Mouse (Mus musculus) hindbrain, embryonic 11.5 days (tissue): Measurements from ENCODE around the gene Fgfr2. TPM values are rescaled to one million over a fixed set of nuclear protein-coding genes. Genes with fewer than 3 reads are reported as not detected.
A peak's percentile ranks its signal among the peaks of the same experiment; 100 is the strongest.

Experiments
- ATAC-seq: fragments of 200-750 bp; cut with Nextera tagmentation; 2 replicates; pipeline ENCODE4 v1.8.0; 2017; ENCODE audit warnings: mild to moderate bottlenecking, moderate TSS enrichment, moderate library complexity; ENCODE audit not compliant: low FRiP score
- DNase-seq: peaks from one replicate; pipeline ENCODE4 v3.0.0-alpha.2; 2015; ENCODE audit warnings: low spot score
- H3K27ac ChIP-seq: fragments of 300-500 bp; sonication (generic); 2 replicates; pipeline ENCODE4 v1.5.1; 2014; ENCODE audit warnings: mild to moderate bottlenecking, low read depth, low read length
- H3K27me3 ChIP-seq: fragments of 300-500 bp; sonication (generic); 2 replicates; pipeline ENCODE4 v1.6.1; 2014; ENCODE audit warnings: mild to moderate bottlenecking, low read length, moderate library complexity, mixed read lengths; ENCODE audit not compliant: control insufficient read depth, insufficient read depth
- H3K36me3 ChIP-seq: fragments of 300-500 bp; sonication (generic); 2 replicates; pipeline ENCODE4 v1.6.1; 2014; ENCODE audit warnings: mild to moderate bottlenecking, low read length, moderate library complexity, mixed read lengths; ENCODE audit not compliant: control insufficient read depth, insufficient read depth
- H3K4me1 ChIP-seq: fragments of 300-500 bp; sonication (generic); replicated peaks from 2 replicates; pipeline ENCODE4 v1.6.1; 2014; ENCODE audit warnings: low read length, mixed read lengths; ENCODE audit not compliant: control insufficient read depth, insufficient read depth
- H3K4me2 ChIP-seq: fragments of 300-500 bp; sonication (generic); replicated peaks from 2 replicates; pipeline ENCODE4 v1.6.1; 2014; ENCODE audit warnings: mild to moderate bottlenecking, low read depth, low read length
- H3K4me3 ChIP-seq: fragments of 300-500 bp; sonication (generic); 2 replicates; pipeline ENCODE4 v1.5.1; 2014; ENCODE audit warnings: low read depth, low read length
- H3K9ac ChIP-seq: fragments of 300-500 bp; sonication (generic); 2 replicates; pipeline ENCODE4 v1.6.1; 2014; ENCODE audit warnings: low read depth, low read length
- H3K9me3 ChIP-seq: fragments of 300-500 bp; sonication (generic); 2 replicates; pipeline ENCODE4 v1.6.1; 2016; ENCODE audit warnings: low read length; ENCODE audit not compliant: control insufficient read depth
- WGBS: fragments of 180-500 bp; shearing (Covaris S2); extraction: QIAGEN DNeasy Blood & Tissue Kit; methylation state at CpG from one replicate; pipeline ENCODE4 v1.1.7; 2014; 5-methylcytosine and 5-hydroxymethylcytosine counted together
- polyA plus RNA-seq: library from polyadenylated mRNA; unstranded; fragments of >200 nt; fragmentation: Nextera tagmentation; extraction: Ambion mirVana; gene quantifications from 2 replicates; pipeline ENCODE4 v1.2.1, GENCODE M21; 2014

The Fgfr2 gene
- polyA plus RNA-seq, 1 experiment from 2014 or later, result 71.3 TPM

DNA sequence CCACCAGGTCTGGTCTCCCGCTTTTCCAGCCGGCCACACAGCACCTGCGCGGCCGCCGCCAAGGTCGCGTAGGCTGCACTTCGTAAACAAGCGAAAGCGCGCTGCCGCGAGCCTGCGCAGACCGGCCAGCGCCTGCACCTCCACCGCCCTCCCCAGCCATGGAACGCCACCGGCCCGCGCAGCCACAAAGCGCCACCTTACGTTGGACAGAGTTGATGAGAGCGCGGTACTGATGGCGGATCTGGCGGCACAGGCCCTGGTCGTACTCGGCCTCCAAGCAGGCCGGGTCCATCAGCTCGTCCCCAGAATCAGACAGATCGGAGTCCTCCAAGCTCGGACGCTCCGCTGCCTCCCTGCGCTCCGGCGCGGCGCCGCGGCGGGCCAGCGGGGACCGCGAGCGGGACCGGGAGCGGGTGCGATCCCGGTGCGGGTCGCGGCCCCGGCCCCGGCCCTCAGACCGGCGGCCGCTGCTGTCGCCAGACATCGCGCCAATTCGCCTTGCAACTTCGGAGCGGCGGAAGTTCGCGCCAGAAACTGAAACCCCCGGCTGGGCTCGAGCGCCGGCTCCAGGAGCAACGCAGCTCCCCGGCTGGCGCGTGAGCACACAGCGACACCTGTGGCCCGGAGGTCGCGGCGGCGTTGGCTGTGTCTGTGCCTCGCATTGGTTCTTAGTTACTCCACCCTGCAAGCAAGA lies 2576.2 kb downstream of the Fgfr2 start:
- under 1% methylated on average over 83 of the region's 84 CpGs for WGBS
- peak overlapping the region; percentile 79 for H3K4me3 ChIP-seq
- peak overlapping the region; percentile 75 for H3K4me2 ChIP-seq
- H3K9me3 ChIP-seq, result no peaks in the 10 kb centered on the region
- no peaks in the 10 kb centered on the region for H3K27me3 ChIP-seq
- peak overlapping the region; percentile 97 for H3K9ac ChIP-seq
- DNase-seq, result peak; percentile 96
- H3K27ac ChIP-seq, result peak overlapping the region; percentile 98
- no peaks in the 10 kb centered on the region for H3K36me3 ChIP-seq
- H3K4me1 ChIP-seq, result no peaks in the 10 kb centered on the region
- ATAC-seq, result peak; percentile 96

DNA sequence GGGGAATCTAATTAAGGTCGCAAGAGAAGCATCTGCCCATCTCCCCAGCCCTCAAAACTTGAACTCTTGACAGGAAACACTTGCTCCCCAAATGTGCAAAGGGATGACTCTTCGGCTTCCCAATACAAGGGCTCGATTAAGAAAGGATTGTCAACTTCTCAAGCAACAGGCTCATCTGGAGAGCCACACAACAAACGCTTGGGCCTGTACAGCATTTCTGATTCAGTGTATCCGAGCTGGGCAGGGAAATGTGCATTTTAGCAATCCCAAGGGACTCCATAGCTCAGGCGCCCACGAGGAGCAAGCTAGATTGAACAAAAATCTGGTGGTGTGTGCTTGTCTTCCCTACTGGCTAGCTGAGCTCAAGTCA lies 2576.7 kb downstream of the Fgfr2 start:
- peak overlapping the region; percentile 98 for H3K27ac ChIP-seq
- H3K4me3 ChIP-seq, result peak overlapping the region; percentile 79
- no peaks in the 10 kb centered on the region for H3K36me3 ChIP-seq
- 9% methylated on average over 7 of the region's 7 CpGs for WGBS
- ATAC-seq (no peak; the same call in 1 of the 2 replicates), DNase-seq (no peak)
- H3K9ac ChIP-seq, result peak overlapping the region; percentile 97
- H3K9me3 ChIP-seq, result no peaks in the 10 kb centered on the region
- H3K4me1 ChIP-seq, result no peaks in the 10 kb centered on the region
- peak overlapping the region; percentile 75 for H3K4me2 ChIP-seq
- H3K27me3 ChIP-seq, result no peaks in the 10 kb centered on the region

DNA sequence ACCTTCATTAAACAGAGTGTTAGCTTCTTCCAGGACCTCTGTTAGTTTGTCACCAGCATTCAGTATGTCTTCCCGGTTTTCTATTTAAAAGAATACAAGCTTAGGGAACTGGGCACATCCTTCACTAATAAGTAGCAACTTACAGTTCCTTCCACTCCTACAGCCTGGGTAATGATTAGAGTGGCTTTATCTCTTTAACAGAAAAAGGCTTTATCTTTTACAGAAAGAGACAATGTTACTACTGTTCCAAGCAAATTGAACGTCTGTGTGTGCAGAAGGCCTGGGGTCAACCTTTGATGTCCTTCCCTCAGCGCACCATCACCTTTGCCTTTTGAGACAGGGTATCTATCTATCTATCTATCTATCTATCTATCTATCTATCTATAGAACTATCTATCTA lies 2577.3 kb downstream of the Fgfr2 start:
- H3K4me1 ChIP-seq, result no peaks in the 10 kb centered on the region
- ATAC-seq (no peak), DNase-seq (no peak)
- H3K9me3 ChIP-seq, result no peaks in the 10 kb centered on the region
- WGBS, result 61% methylated on average over 3 of the region's 3 CpGs
- no peaks in the 10 kb centered on the region for H3K36me3 ChIP-seq
- H3K4me2 ChIP-seq, result peak overlapping the region; percentile 75
- no peaks in the 10 kb centered on the region for H3K27me3 ChIP-seq
- peak overlapping the region; percentile 79 for H3K4me3 ChIP-seq
- H3K27ac ChIP-seq, result no peak overlapping the region
- H3K9ac ChIP-seq, result peak overlapping the region; percentile 97

DNA sequence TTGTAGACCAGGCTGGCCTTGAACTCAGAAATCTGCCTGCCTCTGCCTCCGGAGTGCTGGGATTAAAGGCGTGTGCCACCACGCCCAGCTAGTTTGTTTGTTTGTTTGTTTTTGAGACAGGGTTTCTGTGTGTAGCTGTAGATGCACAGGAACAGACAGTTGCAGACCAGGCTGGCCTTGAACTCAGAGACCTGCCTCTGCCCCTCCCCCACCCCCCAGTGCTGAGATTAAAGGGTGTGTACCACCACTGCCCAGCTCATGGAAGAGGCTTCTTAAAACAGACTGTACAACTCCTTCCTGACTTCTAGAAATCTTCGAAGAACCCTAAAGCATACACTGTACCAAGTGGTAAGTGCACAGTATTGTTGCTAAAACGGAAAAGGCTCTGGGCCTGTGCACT lies 2577.7 kb downstream of the Fgfr2 start:
- Histone ChIP-seq H3K4me1 (no peaks in the 10 kb centered on the region), H3K4me3 (no peak overlapping the region), H3K4me2 (no peak overlapping the region), H3K9ac (no peak overlapping the region), H3K36me3 (no peaks in the 10 kb centered on the region), H3K27ac (no peak overlapping the region), H3K27me3 (no peaks in the 10 kb centered on the region), H3K9me3 (no peaks in the 10 kb centered on the region)
- WGBS, result 89% methylated on average over 5 of the region's 5 CpGs
- DNase-seq (no peak), ATAC-seq (no peak)

DNA sequence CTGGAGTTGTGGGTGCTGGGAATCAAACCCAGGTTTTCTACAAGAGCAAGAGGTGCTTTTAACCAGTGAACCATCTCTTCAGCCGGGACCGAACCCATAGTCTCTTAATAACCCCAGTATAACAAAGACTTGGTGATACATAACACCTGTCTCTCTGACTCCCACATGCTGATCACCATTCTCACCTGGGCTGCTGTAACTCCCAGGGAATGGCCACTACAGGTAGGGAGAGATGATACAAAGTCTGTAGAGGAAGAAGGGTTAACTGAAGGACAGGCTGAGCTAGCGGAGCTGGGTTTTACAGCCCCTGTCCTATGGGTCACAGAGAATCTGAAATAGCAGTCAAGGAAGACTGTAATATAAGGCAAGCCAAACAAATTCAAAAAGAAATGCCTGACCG lies 2580.0 kb downstream of the Fgfr2 start:
- no peak for DNase-seq
- H3K36me3 ChIP-seq, result peaks cover 6% of the 10 kb centered on the region; the same call in 1 of the 2 replicates
- 99% methylated on average over 4 of the region's 4 CpGs for WGBS

DNA sequence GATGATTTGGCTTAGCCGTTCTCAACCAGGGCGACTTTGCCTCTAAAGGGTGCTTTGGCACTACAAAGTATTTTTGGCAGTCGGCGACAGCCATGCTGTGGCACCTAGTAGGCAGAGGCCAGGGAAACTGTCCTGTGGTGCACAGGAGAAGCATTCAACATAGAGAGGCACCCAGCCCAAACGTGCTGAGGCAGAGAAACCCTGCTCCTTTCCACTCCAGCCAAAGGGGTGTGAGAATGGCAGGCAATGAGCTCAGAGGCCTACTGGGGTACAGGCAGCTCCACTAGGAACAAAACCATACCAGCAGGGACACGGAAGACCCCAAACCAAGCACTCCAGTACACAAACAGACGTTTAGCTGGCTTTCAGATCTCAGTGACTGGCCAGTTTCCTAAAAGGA lies 2583.0 kb downstream of the Fgfr2 start:
- Histone ChIP-seq H3K9ac (no peak overlapping the region), H3K4me2 (no peak overlapping the region), H3K27ac (no peak overlapping the region), H3K4me3 (no peak overlapping the region), H3K27me3 (no peaks in the 10 kb centered on the region), H3K4me1 (no peaks in the 10 kb centered on the region), H3K9me3 (no peaks in the 10 kb centered on the region), H3K36me3 (peaks cover 10% of the 10 kb centered on the region; the same call in 1 of the 2 replicates)
- DNase-seq (no peak), ATAC-seq (no peak)
- 91% methylated on average over 7 of the region's 7 CpGs for WGBS

More for the DNA sequence above, 2580.0 kb downstream of the Fgfr2 start:
- no peak for ATAC-seq
- Histone ChIP-seq H3K4me3 (no peak overlapping the region), H3K27ac (no peak overlapping the region), H3K4me2 (no peak overlapping the region), H3K9ac (no peak overlapping the region), H3K9me3 (no peaks in the 10 kb centered on the region), H3K4me1 (no peaks in the 10 kb centered on the region), H3K27me3 (no peaks in the 10 kb centered on the region)

DNA sequence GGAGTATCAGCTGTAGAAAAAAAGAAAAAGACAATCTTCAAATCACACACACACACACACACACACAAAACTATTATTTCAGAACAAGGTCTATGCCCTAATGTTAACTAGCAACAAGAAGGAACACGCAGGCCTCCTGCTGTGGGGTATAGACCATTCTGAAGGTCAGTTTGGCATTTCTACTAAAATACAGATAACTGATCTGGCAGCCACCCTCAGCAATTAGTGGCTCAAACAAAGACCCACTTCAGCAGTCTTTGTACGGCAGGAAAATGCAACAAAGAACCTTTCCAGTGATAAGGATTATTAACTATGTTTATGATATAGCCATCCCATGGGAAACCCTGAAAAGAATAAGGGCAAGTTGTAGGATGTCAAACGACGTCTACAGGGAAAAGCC lies 2586.1 kb downstream of the Fgfr2 start:
- H3K27ac ChIP-seq, result no peak overlapping the region
- H3K4me3 ChIP-seq, result no peak overlapping the region
- peaks cover 10% of the 10 kb centered on the region; the same call in 1 of the 2 replicates for H3K36me3 ChIP-seq
- H3K4me2 ChIP-seq, result no peak overlapping the region
- H3K9me3 ChIP-seq, result no peaks in the 10 kb centered on the region
- ATAC-seq (no peak), DNase-seq (no peak)
- no peaks in the 10 kb centered on the region for H3K27me3 ChIP-seq
- WGBS, result 92% methylated on average over 4 of the region's 4 CpGs
- H3K4me1 ChIP-seq, result no peaks in the 10 kb centered on the region; the same call in 1 of the 2 replicates
- H3K9ac ChIP-seq, result no peak overlapping the region

DNA sequence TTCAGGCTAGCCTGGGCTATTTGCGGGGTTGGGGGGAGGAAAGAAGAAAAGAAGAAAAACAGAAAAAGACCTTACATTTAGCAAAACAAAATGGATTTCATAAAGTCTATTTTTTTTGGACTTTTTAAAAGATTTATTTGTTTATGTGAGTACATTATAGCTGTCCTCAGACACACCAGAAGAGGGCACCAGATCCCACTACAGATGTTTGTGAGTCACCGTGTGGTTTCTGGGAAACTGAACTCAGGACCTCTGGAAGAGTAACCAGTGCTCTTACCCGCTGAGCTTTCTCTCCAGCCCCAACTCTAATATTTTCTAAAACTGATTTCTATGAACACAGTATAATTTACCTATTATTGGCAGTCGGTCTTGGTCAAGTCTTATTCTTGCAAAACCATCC lies 2588.0 kb downstream of the Fgfr2 start:
- Histone ChIP-seq H3K4me2 (no peak overlapping the region), H3K4me3 (no peak overlapping the region), H3K9ac (no peak overlapping the region), H3K4me1 (no peaks in the 10 kb centered on the region; the same call in 1 of the 2 replicates), H3K27me3 (no peaks in the 10 kb centered on the region), H3K9me3 (no peaks in the 10 kb centered on the region), H3K36me3 (peaks cover 10% of the 10 kb centered on the region; the same call in 1 of the 2 replicates), H3K27ac (no peak overlapping the region)
- no peak for ATAC-seq
- DNase-seq, result no peak
- 92% methylated on average over 4 of the region's 4 CpGs for WGBS
